Mouse (Mus musculus): Measurements from ENCODE around the gene Ankrd11. TPM values are rescaled to one million over a fixed set of nuclear protein-coding genes. Genes with fewer than 3 reads are reported as not detected.
A peak's percentile ranks its signal among the peaks of the same experiment; 100 is the strongest.

Gene Ankrd11
- total and polyA plus RNA-seq, 2 experiments from 2014 or later: 75.9 to 96.6 TPM

DNA sequence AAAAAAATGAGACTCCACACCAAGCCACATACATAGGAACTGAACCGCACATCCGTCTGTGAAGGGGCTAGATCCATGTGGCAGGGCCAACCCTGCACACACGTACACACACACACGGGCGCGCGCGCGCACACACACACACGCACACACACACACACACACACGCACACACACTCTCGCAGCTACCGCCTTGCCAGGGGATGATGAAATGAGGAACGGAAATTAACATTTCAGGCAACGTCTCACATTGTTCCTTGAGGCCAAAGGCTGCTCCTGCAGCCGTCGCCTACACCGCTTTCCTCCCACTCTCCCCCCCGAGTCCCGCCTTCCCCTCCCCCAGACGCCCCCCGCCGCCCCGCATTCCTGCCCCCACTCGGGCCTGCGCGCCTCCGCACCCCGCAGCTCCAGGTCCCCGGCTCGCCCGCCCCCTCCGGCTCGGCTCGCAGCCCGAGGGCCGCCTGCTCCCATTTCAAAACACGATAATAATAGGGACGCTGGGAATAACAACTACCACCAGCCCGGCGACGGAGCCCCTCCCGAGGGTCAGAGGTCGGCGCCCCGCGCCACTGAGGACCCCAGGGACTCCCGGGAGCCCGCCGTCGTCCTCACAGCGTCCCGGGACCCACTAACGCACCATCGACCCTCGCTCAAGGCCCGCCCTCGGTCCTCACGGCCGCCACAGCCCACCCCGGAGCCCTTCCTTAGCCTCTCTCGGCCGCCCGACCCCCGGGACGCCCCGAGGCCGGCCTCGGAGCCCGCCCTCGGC is 886 bp downstream of the Ankrd11 start:
- Histone ChIP-seq H3K4me1 (ENCODE audit: insufficient read depth, low read length) (peaks cover 15% of the 10 kb centered on the region), H3K36me3 (ENCODE audit: insufficient read depth, low read length) (no peaks in the 10 kb centered on the region), H3K4me2 (ENCODE audit: low read depth, low read length) (peak overlapping the region; percentile 63), H3K9me3 (ENCODE audit: low read length) (no peaks in the 10 kb centered on the region), H3K4me3 (ENCODE audit: low read length) (peak overlapping the region; percentile 72), H3K27me3 (ENCODE audit: insufficient read depth, low read length) (no peaks in the 10 kb centered on the region), H3K27ac (peak overlapping the region; percentile 97), H3K9ac (replicated peaks; ENCODE audit: low read length) (peak overlapping the region; percentile 94)
- peak; percentile 72 for DNase-seq (ENCODE audit: low spot score)
- ATAC-seq: 0 out of 2 replicates have a peak, but pooled peaks have one; percentile 4
- peak; percentile 40 for TF ChIP-seq CTCF (IDR thresholded peaks at IDR 0.05; ENCODE audit: low read depth)
- WGBS: under 1% methylated on average over 63 of the region's 71 CpGs

DNA sequence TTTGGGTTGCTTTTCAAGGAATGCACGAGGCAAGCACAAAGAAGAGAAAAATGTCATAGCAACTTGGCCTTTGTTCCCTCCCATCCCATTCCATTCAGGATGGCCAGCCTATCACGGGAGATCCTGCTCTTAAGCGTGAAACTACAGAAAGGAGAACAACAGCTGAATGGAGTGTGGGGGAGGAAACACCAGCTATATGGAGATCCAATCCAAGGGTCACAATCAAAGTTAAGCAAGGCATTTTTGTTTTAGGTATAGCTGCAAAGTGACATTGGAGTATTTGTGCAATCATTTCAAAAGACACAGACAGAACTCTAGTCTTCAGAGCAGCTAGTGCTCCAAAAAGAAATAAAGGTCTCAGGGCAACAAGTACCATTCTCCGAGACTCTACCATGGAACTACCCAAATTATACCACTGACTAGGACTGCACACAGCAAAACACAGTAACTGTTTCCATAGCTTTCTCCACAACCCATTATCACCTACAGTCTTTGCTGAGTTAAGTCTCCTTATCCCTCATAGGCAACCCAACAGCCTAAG is 1.9 kb downstream of the Ankrd11 start:
- Histone ChIP-seq H3K9me3 (ENCODE audit: low read length) (no peaks in the 10 kb centered on the region), H3K9ac (replicated peaks; ENCODE audit: low read length) (peak overlapping the region; percentile 94), H3K27me3 (ENCODE audit: insufficient read depth, low read length) (no peaks in the 10 kb centered on the region), H3K4me2 (ENCODE audit: low read depth, low read length) (peak overlapping the region; percentile 63), H3K36me3 (ENCODE audit: insufficient read depth, low read length) (no peaks in the 10 kb centered on the region), H3K27ac (peak overlapping the region; percentile 48; the same call in 1 of the 2 replicates), H3K4me1 (ENCODE audit: insufficient read depth, low read length) (peaks cover 15% of the 10 kb centered on the region), H3K4me3 (ENCODE audit: low read length) (peak overlapping the region; percentile 72)
- no peak for ATAC-seq
- WGBS: 4% methylated on average over 4 of the region's 4 CpGs
- DNase-seq (ENCODE audit: low spot score): peak; percentile 18
- TF ChIP-seq CTCF (IDR thresholded peaks at IDR 0.05; ENCODE audit: low read depth): no peak

DNA sequence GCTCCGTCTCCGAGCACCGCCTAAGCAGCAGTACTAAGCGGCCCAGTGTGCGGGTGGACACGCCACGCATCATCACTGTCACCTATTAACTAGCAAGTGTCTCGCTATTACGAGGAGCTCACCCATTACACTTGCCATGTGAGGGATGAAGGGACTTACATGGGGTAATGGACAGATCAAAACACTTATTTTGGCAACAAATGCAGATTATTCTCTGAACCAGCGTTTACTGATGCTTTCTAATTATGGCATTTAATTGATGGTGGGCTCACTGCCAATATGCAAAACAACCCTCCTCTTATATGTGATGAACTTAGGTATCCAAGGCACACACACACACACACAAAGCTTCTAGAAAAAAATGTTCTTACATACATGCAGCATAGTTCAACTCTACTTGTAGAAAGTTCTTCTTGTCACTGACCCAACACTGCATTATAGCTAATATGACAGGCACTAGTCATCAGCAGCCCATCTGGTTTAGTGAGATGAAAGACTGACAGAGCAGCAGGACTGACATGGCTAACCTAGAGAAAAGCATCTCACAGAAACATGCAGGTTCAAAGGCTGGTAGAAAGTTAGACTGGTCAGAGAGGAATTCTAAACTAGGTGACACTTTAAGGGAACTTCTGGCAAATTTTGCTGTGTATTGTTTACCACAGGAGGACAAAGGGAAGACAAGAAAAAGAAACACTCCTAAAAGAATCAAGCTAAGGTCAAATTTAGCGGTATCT is 2.5 kb downstream of the Ankrd11 start:
- 20% methylated on average over 11 of the region's 11 CpGs for WGBS
- no peaks in the 10 kb centered on the region for H3K9me3 ChIP-seq (ENCODE audit: low read length)
- H3K4me2 ChIP-seq (ENCODE audit: low read depth, low read length): peak overlapping the region; percentile 63
- H3K4me1 ChIP-seq (ENCODE audit: insufficient read depth, low read length): peaks cover 15% of the 10 kb centered on the region
- H3K4me3 ChIP-seq (ENCODE audit: low read length): peak overlapping the region; percentile 72
- H3K27me3 ChIP-seq (ENCODE audit: insufficient read depth, low read length): no peaks in the 10 kb centered on the region
- ATAC-seq (no peak), DNase-seq (ENCODE audit: low spot score) (peak; percentile 14)
- TF ChIP-seq CTCF (IDR thresholded peaks at IDR 0.05; ENCODE audit: low read depth): no peak
- H3K9ac ChIP-seq (replicated peaks; ENCODE audit: low read length): 0 out of 2 replicates have a peak overlapping the region, but pooled peaks have one; percentile 94
- no peaks in the 10 kb centered on the region for H3K36me3 ChIP-seq (ENCODE audit: insufficient read depth, low read length)
- peak overlapping the region; percentile 48; the same call in 1 of the 2 replicates for H3K27ac ChIP-seq

DNA sequence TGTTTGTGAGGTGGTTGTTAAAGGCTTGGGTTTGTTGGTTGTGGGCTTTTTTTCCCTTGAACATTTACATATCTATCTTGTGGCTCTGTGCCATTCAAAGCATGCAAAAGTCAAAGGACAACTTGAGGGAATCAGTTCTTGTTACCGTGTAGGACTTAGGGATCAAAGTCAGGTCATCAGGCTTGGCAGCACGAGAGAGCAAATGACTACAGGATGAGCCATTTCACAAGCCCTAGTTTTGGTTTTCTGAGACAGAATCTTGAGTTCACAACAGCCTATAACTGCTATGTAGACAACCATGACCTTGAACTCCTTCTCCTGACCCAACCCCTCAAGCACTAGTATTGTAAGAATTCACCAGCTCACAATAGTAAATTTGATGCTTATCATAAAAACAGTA is 3.7 kb downstream of the Ankrd11 start:
- TF ChIP-seq CTCF (IDR thresholded peaks at IDR 0.05; ENCODE audit: low read depth): no peak
- Histone ChIP-seq H3K36me3 (ENCODE audit: insufficient read depth, low read length) (no peaks in the 10 kb centered on the region), H3K4me3 (ENCODE audit: low read length) (no peak overlapping the region), H3K4me1 (ENCODE audit: insufficient read depth, low read length) (peaks cover 15% of the 10 kb centered on the region), H3K9ac (replicated peaks; ENCODE audit: low read length) (no peak overlapping the region), H3K27me3 (ENCODE audit: insufficient read depth, low read length) (no peaks in the 10 kb centered on the region), H3K4me2 (ENCODE audit: low read depth, low read length) (no peak overlapping the region), H3K9me3 (ENCODE audit: low read length) (no peaks in the 10 kb centered on the region), H3K27ac (no peak overlapping the region)
- WGBS: 49% methylated on average over 2 of the region's 2 CpGs
- no peak for ATAC-seq
- DNase-seq (ENCODE audit: low spot score): no peak

DNA sequence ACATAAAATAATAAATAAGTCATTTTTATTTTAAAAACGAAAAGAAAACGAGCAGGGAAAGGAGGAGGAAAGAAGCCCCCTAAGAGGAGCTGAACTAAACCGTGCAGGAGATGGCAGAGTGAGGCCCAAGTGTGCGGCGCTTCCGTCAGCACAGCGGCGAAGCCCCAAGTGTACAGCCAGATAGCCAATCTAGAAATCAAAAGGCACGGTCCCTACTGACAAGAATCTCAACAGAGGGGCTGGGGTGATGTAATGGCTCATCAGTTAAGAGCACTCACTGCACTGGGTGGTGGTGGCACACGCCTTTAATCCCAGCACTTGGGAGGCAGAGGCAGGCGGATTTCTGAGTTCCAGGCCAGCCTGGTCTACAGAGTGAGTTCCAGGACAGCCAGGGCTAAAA is 4.6 kb downstream of the Ankrd11 start:
- Histone ChIP-seq H3K9me3 (ENCODE audit: low read length) (no peaks in the 10 kb centered on the region), H3K9ac (replicated peaks; ENCODE audit: low read length) (no peak overlapping the region), H3K27me3 (ENCODE audit: insufficient read depth, low read length) (no peaks in the 10 kb centered on the region), H3K4me3 (ENCODE audit: low read length) (no peak overlapping the region), H3K4me1 (ENCODE audit: insufficient read depth, low read length) (peaks cover 15% of the 10 kb centered on the region), H3K36me3 (ENCODE audit: insufficient read depth, low read length) (no peaks in the 10 kb centered on the region), H3K27ac (no peak overlapping the region), H3K4me2 (ENCODE audit: low read depth, low read length) (no peak overlapping the region)
- ATAC-seq (no peak), DNase-seq (ENCODE audit: low spot score) (no peak)
- TF ChIP-seq CTCF (IDR thresholded peaks at IDR 0.05; ENCODE audit: low read depth): no peak
- WGBS: 80% methylated on average over 11 of the region's 11 CpGs

DNA sequence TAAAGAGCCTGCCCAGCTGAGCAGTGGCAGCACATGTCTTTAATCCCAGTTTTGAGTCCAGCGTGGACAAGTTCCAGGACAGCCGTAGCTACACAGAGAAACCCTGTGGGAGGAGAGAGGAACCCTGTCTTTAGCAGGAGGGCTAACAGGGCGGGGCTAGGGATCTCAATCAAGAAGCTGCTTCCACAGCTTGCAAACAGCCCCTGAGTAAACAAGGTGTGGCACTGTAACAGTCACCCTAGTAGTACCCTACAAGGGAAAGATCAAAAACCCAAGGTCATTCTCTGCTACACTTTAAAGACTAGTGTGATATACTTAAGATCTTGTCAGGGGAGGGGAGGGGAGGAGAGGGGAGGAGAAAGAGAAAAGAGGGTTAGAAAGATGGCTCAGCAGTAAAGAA is 5.1 kb downstream of the Ankrd11 start:
- Histone ChIP-seq H3K4me1 (ENCODE audit: insufficient read depth, low read length) (peaks cover 15% of the 10 kb centered on the region), H3K9ac (replicated peaks; ENCODE audit: low read length) (no peak overlapping the region), H3K27ac (no peak overlapping the region), H3K36me3 (ENCODE audit: insufficient read depth, low read length) (no peaks in the 10 kb centered on the region), H3K9me3 (ENCODE audit: low read length) (no peaks in the 10 kb centered on the region), H3K4me3 (ENCODE audit: low read length) (no peak overlapping the region), H3K27me3 (ENCODE audit: insufficient read depth, low read length) (no peaks in the 10 kb centered on the region), H3K4me2 (ENCODE audit: low read depth, low read length) (no peak overlapping the region)
- TF ChIP-seq CTCF (IDR thresholded peaks at IDR 0.05; ENCODE audit: low read depth): no peak
- ATAC-seq (no peak), DNase-seq (ENCODE audit: low spot score) (no peak)
- 49% methylated on average over 3 of the region's 3 CpGs for WGBS
